Mouse (Mus musculus) thymus, postnatal 36 days (tissue): ENCODE measurements at regions not wholly inside any gene's neighbourhood (a gene's known extent, or its start where the extent isn't known, plus 50 kb on each side); places are given as distances from the start of the nearest gene placed in this dataset.

Source experiments
- DNase-seq, 2 experiments: peaks; one replicate each; pipeline ENCODE4 v3.0.0; 2022; ENCODE audit warnings: mixed read lengths in 2 of 2

GRCm38 (mm10) chr6:31804468-31804867 is 240.7 kb upstream of the Podxl start:
- DNase-seq = peak in 1 of 2 experiments; percentile 51

- DNase-seq = peak in 1 of 2 experiments; percentile 62
Measured at GRCm38 (mm10) chr6:31803222-31803621, 239.4 kb upstream of the Podxl start.

GRCm38 (mm10) chr6:31791547-31791946 is 227.8 kb upstream of the Podxl start:
- DNase-seq = no peak

GRCm38 (mm10) chr6:31790906-31791305 is 227.1 kb upstream of the Podxl start:
- no peak for DNase-seq

- no peak for DNase-seq
Measured at GRCm38 (mm10) chr6:31776841-31777240, 213.1 kb upstream of the Podxl start.

DNA sequence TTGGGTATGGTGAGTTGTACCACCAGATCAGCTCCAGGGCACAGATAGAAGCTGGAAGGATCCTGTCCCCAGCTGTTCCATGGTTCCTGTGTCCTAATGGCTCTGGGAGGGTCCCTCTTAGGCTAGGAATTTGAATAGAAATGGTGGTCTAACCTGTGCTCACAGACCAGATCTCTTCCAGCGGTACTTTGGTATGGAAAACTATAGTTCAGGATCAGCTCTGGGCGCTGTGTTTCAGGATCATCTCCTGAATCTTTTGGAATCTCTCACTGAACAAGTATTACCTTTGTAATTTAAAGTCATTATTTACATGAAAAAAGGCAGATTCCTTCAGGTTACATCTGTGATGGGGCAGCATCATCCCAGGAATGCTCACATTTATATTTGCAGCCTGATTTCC is 208.1 kb upstream of the Podxl start:
- DNase-seq = no peak

DNA sequence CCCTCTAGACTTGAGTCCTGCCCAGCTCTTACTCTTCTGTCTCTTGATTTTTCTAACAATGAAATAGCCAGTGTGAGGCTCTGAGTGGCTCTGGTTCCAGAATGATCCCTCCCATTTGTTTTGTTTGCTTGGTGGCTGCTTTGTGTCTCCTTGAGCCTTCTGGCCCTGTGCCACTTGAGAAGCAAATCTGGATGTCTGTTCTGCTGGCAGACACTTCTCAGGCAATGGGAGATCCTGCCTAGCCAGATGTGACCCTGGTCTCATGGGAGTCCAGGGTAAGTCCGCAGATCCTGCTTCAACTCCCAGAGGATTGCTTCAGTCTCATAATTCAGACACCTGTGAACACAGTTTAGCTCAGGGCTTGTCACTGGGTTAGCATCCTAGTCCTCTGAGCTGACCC is 181.8 kb upstream of the Podxl start:
- no peak for DNase-seq

DNA sequence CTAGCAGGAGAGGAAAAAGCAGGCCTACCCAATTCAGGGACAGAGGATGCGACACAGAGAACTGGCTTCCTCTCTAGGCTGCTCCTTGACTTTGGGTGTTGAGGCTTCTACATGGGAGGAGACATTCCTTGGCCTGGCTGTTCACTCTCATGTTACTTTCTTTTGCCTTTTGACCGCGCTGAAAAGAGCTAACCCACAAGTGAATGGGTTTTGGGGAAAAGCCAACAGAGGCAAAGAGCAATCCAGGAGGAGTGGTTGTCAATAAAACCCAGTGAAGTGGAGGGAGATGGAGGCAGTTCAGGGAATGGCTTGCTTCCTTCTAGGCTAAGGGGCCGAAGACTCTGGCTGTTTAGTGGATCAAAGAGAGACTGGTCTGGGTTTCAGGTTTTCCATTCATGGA is 167.6 kb upstream of the Podxl start:
- DNase-seq = no peak

GRCm38 (mm10) chr6:31719614-31720013 is 155.8 kb upstream of the Podxl start:
- no peak for DNase-seq

- DNase-seq = no peak
Measured at GRCm38 (mm10) chr6:31718843-31719242, 155.1 kb upstream of the Podxl start.

DNA sequence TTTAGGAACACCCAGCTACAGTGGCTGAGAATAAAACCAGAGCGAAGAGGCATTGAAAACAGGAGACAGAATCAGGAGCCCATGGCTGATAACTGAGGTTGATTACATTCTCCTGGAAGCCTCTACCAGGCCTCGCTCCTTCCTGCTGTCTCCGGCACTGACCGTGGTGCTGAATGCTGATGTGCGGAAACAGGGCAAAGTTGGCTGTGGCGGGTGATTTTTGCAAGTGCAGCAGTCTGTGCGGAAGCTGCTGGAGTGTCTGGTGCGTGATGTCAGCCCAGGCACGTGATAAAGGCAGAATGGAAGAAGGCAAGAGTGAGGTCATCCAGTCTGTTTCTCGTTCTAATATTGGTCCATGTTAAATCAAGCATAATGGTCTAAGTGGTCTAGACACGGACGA is 153.8 kb upstream of the Podxl start:
- DNase-seq = peak in 1 of 2 experiments; percentile 2

DNA sequence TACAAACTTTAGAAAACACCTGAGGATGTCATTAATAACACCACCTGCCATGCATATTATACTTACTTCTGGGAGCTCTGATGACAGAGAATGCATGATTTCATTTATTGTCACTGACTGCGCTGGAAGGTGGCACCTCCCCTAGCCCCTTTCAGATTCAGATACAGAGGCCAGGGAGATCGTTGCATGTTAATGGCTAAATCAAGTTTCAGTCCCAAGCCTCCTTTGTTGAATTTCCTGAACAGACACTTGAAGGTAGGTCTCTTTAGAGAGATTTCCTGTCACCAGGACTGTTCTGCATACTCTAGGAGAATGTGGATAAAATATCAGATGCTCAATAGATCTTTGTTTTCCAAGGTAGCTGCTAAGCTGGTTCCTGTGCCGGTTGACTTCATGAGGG is 143.5 kb upstream of the Podxl start:
- no peak for DNase-seq

GRCm38 (mm10) chr6:31704191-31704590 is 140.4 kb upstream of the Podxl start:
- no peak for DNase-seq

GRCm38 (mm10) chr6:31702931-31703330 is 139.2 kb upstream of the Podxl start:
- DNase-seq = no peak

- DNase-seq = no peak
Measured at GRCm38 (mm10) chr6:31695885-31696284, 132.1 kb upstream of the Podxl start.

GRCm38 (mm10) chr6:31693047-31693446 is 129.3 kb upstream of the Podxl start:
- DNase-seq = no peak

DNA sequence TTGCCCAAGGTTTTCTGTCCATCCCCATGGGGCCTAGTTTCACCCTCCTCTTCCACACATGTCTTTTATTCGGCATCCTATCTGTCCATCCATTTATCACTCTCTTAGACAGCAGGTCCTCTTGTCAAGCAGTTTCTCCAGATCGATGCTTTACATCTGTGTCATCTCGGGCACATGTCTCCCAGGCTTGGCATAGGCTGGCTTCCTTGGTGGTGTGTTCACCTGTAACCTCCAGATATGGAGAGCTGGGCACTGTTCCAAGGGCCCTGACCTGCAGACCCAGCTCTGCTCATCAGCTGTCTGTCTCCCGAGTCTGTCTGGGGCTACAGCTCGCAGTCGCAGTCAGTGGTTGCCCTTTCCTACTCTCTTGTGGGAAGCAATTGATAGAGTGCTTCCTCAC is 128.2 kb upstream of the Podxl start:
- DNase-seq = no peak

DNA sequence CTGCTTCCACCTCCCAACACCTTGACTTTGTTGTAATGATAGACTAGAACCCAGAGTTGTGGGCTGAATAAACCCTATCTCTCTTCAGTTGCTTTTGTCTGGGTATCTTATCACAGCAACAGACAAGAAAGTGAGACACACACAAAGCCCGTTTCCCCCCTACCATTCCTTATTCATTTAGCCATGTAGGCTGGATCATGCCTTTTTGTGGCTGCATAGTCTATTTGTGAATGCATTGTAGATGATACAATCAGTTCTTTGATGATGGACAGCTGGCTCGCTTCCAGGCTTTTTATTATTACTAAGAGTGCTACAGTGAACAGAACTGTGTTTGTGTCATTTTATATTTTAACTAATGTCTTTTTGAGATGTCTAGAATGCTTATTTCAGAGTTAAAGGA is 116.3 kb upstream of the Podxl start:
- no peak for DNase-seq

- no peak for DNase-seq
Measured at GRCm38 (mm10) chr6:31665671-31666486, 102.1 kb upstream of the Podxl start.

DNA sequence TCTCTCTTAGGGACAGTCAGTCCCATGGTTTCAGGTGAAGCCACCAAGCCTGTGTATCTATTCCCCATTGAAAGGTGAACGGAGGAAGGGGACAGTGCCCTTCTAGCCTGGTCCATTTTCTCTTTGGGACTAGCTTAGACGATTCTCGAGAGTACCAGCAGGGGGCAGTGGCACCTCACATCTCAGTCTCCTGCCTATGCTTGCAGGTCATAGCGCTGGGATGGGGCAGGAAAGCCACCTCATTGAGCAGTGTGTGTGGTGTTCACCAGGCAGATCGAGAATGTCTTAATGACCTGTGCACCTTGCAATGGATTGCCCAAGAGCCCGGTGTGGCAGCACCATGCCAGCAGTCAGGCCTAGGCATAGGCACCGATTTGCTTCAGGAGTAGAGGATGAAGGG is 100.7 kb upstream of the Podxl start:
- peak; percentile 45 to 47 for DNase-seq

GRCm38 (mm10) chr6:31660778-31661177 is 97.0 kb upstream of the Podxl start:
- DNase-seq = peak; percentile 26 to 34

DNA sequence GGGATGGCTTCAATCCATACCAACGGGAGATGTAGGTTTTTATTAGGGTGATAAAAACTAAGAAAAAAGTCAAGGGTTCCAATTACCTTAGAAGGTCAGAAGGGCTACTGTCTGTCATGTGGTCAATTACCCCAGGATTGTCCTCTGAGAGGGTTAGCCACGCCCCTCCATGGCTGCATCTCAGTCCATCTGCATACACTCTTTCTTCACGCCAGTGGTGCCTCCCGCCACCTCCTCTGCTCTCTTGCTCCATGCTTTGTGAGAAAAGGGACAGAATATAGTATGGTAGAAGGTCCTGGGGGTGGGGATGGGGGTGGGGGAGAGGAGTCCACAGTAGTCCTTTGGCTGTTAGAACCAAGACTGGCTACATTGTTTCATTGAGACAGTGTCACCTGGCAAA is 96.1 kb upstream of the Podxl start:
- no peak for DNase-seq

- DNase-seq = no peak
Measured at GRCm38 (mm10) chr6:31658447-31659199, 94.8 kb upstream of the Podxl start.

DNA sequence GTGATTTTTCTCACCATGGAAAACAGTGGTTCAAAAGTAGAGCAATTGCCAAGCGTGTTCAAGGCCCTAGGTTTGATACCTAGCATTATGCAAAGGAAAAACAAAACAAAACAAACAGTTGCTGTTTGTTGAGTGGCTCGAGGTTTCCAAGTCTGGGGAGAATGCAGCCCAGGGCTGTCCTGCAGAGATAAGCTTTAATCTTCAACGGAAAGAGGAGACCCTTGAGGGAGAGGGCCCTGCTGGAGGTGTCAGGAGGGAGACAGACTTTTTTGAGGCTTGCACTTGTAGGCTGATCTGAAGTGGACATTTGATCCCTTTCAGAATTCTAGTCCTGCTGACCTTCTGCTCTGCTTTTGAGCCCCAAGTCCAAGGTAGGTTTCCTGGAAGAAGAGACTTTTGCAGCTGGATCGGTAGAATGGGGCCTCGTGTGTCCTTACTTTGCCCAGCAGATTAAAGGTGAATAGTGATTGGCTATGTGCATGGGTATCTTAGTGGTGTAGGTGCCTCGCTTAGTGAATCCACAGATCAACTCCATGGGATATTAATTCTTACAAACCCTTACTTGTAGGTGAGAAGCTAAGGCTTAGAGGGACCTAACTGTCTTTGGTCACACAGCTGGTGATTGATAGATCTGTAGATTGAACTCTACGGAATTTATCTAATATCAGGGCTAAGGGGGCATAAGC is 87.2 kb upstream of the Podxl start:
- DNase-seq = no peak
